Mouse (Mus musculus) heart, adult 18-20 months (tissue): ENCODE data around the gene Fto. TPM values are rescaled to one million over a fixed set of nuclear protein-coding genes. Genes with fewer than 3 reads are reported as not detected.

Experiments used
- DNase-seq, 2 experiments: peaks; one replicate each; pipeline ENCODE4 v3.0.0; 2021 to 2022; ENCODE audit warnings: mixed read lengths in 1 of 2
- total RNA-seq, 2 experiments: library from RNA; stranded (reverse); gene quantifications; 2 replicates each; pipeline ENCODE4 v1.2.3; 2021

Gene Fto
- total RNA-seq, 2 experiments from 2014 or later, result 59.5 to 66.3 TPM

GRCm38 (mm10) chr8:91680125-91680524 lies 366.8 kb downstream of the Fto start:
- no peak for DNase-seq

GRCm38 (mm10) chr8:91684596-91685317 lies 371.4 kb downstream of the Fto start:
- DNase-seq, result no peak

- DNase-seq, result peak; percentile 7 to 20
These were observed 372.1 kb downstream of the Fto start for GRCm38 (mm10) chr8:91685408-91685807.

- DNase-seq, result no peak
These were observed 378.9 kb downstream of the Fto start for GRCm38 (mm10) chr8:91692056-91692721.

- DNase-seq, result no peak
These were observed 393.2 kb downstream of the Fto start for GRCm38 (mm10) chr8:91706533-91706932.

- DNase-seq, result no peak
These were observed 395.3 kb downstream of the Fto start for GRCm38 (mm10) chr8:91708661-91709060.

GRCm38 (mm10) chr8:91709768-91710167 lies 396.4 kb downstream of the Fto start:
- no peak for DNase-seq

GRCm38 (mm10) chr8:91711202-91711601 lies 397.9 kb downstream of the Fto start:
- no peak for DNase-seq

GRCm38 (mm10) chr8:91711981-91712598 lies 398.8 kb downstream of the Fto start:
- DNase-seq, result no peak

GRCm38 (mm10) chr8:91712731-91713569 lies 399.6 kb downstream of the Fto start:
- DNase-seq, result peak in 1 of 2 experiments; percentile 17

- DNase-seq, result peak in 1 of 2 experiments; percentile 4
These were observed 400.5 kb downstream of the Fto start for GRCm38 (mm10) chr8:91713677-91714312.

GRCm38 (mm10) chr8:91714733-91715132 lies 401.4 kb downstream of the Fto start:
- DNase-seq, result peak in 1 of 2 experiments; percentile 1

GRCm38 (mm10) chr8:91715387-91716085 lies 402.2 kb downstream of the Fto start:
- peak; percentile 11 to 17 for DNase-seq

Other genes starting within 250 kb of the Fto start
- gene Rbl2, start 243.5 kb upstream of the Fto start, total RNA-seq, result 10 to 100 TPM; 30.7 to 39.6 TPM
- gene Aktip, start 113.5 kb upstream of the Fto start, total RNA-seq, result 10 to 100 TPM; 63.0 to 67.4 TPM
- 1 to 10 TPM; 4.6 to 6.1 TPM for gene Rpgrip1l, start 263 bp upstream of the Fto start, total RNA-seq